Mouse (Mus musculus) mesoderm, embryonic 11.5 days (tissue): ENCODE results near the gene Apol7a.
A peak's percentile ranks its signal among the peaks of the same experiment; 100 is the strongest.
"Not testable (repeated sequence)": the region's sequence is repeated elsewhere in the genome, so short reads cannot be mapped to it uniquely, and the experiment has no call there.

Experiments
- DNase-seq: peaks from one replicate; pipeline ENCODE4 v3.0.0-alpha.2; 2012; ENCODE audit warnings: low read depth, low spot score

Gene Apol7a

GRCm38 (mm10) chr15:77399027-77399426 is at the start of gene Apol7a:
TSS of gene Apol7a (minus strand) at chr15:77399110.
- DNase-seq = peak; percentile 42

GRCm38 (mm10) chr15:77447392-77447791 is 48.5 kb upstream of the Apol7a start, which contains the start of gene Apol7b:
TSS of gene Apol7b (minus strand) at chr15:77447492.
- DNase-seq = not testable (repeated sequence)

GRCm38 (mm10) chr15:77445668-77446067 is 46.8 kb upstream of the Apol7a start:
- not testable (repeated sequence) for DNase-seq

GRCm38 (mm10) chr15:77444746-77445145 is 45.8 kb upstream of the Apol7a start:
- not testable (repeated sequence) for DNase-seq

GRCm38 (mm10) chr15:77428690-77429448 is 30.0 kb upstream of the Apol7a start:
- DNase-seq = not testable (repeated sequence)

GRCm38 (mm10) chr15:77422925-77423324 is 24.0 kb upstream of the Apol7a start:
- not testable (repeated sequence) for DNase-seq

- DNase-seq = not testable (repeated sequence)
These were observed 20.7 kb upstream of the Apol7a start for GRCm38 (mm10) chr15:77419657-77420056.

GRCm38 (mm10) chr15:77416655-77417333 is 17.9 kb upstream of the Apol7a start:
- not testable (repeated sequence) for DNase-seq

GRCm38 (mm10) chr15:77415653-77416052 is 16.7 kb upstream of the Apol7a start:
- DNase-seq = not testable (repeated sequence)

- not testable (repeated sequence) for DNase-seq
These were observed 13.8 kb upstream of the Apol7a start for GRCm38 (mm10) chr15:77412695-77413094.

- not testable (repeated sequence) for DNase-seq
These were observed 12.1 kb upstream of the Apol7a start, which contains the start of gene Apol9a for GRCm38 (mm10) chr15:77411035-77411434. TSS of gene Apol9a (minus strand) at chr15:77411135.

- not testable (repeated sequence) for DNase-seq
These were observed 7.5 kb upstream of the Apol7a start for GRCm38 (mm10) chr15:77406370-77406769.

- DNase-seq = not testable (repeated sequence)
These were observed 1.3 kb downstream of the Apol7a start for GRCm38 (mm10) chr15:77397450-77398132.

GRCm38 (mm10) chr15:77393832-77394231 is 5.1 kb downstream of the Apol7a start:
- DNase-seq = not testable (repeated sequence)

GRCm38 (mm10) chr15:77387462-77387861 is 11.4 kb downstream of the Apol7a start:
- DNase-seq = no peak

GRCm38 (mm10) chr15:77384340-77385030 is 14.4 kb downstream of the Apol7a start:
- DNase-seq = no peak

GRCm38 (mm10) chr15:77382880-77383279 is 16.0 kb downstream of the Apol7a start:
- DNase-seq = no peak

- no peak for DNase-seq
These were observed 16.5 kb downstream of the Apol7a start for GRCm38 (mm10) chr15:77382271-77382850.

- DNase-seq = no peak
These were observed 17.4 kb downstream of the Apol7a start for GRCm38 (mm10) chr15:77381481-77381880.

- no peak for DNase-seq
These were observed 19.0 kb downstream of the Apol7a start for GRCm38 (mm10) chr15:77379921-77380320.

GRCm38 (mm10) chr15:77377419-77377818 is 21.5 kb downstream of the Apol7a start:
- no peak for DNase-seq
